Mouse (Mus musculus): ENCODE measurements around the gene Syk.
A peak's percentile ranks its signal among the peaks of the same experiment; 100 is the strongest.

Gene Syk

DNA sequence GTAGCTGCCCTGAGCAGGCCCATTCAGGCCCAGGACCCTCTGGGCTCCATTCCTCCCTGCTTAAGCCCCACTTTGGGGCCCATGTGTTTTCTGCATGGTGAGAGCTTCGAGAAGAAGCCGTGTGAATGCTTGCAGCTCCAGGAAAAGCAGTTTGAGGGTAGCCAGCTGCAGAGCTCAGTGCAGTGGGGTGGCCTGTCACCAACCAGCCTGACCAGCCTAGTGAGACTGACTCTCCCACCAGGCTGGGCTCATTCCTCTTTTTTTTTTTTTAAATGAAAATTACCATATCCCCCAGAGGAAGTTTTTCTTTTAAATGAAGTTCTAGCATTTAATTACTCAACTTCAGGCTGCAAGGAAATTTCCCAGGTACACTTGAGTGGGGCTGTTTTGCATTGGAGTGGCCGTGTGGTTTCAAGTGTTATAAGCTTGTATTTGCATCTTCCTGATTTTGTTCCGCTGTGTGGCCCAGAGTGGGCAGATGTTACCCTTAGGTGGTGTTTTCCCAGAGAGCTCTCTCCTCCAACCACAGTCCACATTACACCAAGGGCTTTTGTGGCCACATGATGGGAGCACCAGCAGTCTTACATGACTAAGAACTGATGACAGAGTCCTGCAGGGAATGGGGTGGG is 17.2 kb downstream of the Syk start:
- no peak for DNase-seq (ENCODE audit: low spot score in 2 of 2)

DNA sequence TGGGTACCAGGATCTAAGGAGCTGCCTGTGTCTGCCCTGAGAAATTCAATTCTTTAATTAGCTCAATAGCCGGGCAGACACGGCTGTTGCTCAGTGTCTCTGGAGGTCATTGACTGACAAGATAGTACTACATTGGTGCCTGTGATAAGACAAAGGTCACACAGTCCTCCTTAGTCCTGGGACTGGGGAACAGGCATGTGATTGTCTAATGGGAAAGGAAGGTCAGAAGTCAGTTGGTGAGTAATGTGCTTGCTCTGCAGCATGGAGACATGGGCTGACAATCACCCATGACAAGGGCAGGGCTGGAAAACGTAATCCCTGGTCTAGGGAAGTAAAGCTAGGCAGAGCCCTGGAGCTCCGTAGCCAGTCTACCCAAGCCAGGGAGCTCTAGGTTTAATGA is 19.8 kb downstream of the Syk start:
- no peak for DNase-seq (ENCODE audit: low spot score in 2 of 2)

- no peak for DNase-seq (ENCODE audit: low spot score in 2 of 2)
Measured at GRCm38 (mm10) chr13:52603704-52604349, 20.9 kb downstream of the Syk start.

GRCm38 (mm10) chr13:52605006-52605405 is 22.0 kb downstream of the Syk start:
- DNase-seq (ENCODE audit: low spot score in 2 of 2): no peak

- peak in 1 of 2 experiments; percentile 8 for DNase-seq (ENCODE audit: low spot score in 2 of 2)
Measured at GRCm38 (mm10) chr13:52605911-52606310, 22.9 kb downstream of the Syk start.

- no peak for DNase-seq (ENCODE audit: low spot score in 2 of 2)
Measured at GRCm38 (mm10) chr13:52606656-52607275, 23.8 kb downstream of the Syk start.

GRCm38 (mm10) chr13:52607964-52608363 is 25.0 kb downstream of the Syk start:
- no peak for DNase-seq (ENCODE audit: low spot score in 2 of 2)

DNA sequence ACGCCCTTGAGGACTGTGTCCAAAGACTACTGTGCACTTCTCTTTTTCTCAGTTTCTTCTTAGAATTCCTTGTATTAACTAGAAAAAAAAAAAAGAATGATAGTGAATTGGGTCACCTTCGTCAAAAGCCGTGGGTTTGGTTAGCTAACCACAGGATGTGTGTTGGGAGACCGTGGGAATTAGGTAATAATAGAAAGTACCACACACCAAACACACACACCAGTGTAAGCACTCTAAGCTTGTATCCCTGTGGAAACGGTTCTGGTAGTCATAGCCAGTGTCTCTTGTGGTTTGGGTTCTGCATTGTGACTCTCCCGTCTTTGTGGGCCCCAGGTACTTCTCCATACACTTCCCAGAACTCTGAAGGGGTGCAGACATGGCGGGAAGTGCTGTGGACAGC is 27.5 kb downstream of the Syk start:
- DNase-seq (ENCODE audit: low spot score in 2 of 2): no peak

- peak in 1 of 2 experiments; percentile 8 for DNase-seq (ENCODE audit: low spot score in 2 of 2)
Measured at GRCm38 (mm10) chr13:52613266-52613665, 30.3 kb downstream of the Syk start.

DNA sequence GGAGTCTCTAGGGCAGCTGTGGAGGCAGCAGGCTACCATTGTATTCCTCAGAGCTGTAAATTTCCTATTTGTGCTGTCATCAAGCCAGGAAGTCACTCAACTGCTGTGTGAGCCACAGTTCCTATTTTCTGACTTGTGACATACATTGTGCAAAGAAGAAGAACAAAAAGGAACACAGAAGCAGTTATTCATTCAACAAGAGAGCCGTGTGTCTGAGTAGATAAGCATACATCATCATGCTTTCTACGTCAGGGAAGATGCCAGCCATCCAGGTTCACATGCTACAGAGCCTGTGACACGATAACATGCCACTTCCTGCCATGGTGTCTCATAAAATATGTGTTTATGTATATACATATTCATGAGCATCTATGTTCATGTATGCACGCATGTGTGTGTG is 32.1 kb downstream of the Syk start:
- no peak for DNase-seq (ENCODE audit: low spot score in 2 of 2)

- DNase-seq (ENCODE audit: low spot score in 2 of 2): no peak
Measured at GRCm38 (mm10) chr13:52617096-52617714, 34.2 kb downstream of the Syk start.

GRCm38 (mm10) chr13:52618592-52618991 is 35.6 kb downstream of the Syk start:
- no peak for DNase-seq (ENCODE audit: low spot score in 2 of 2)

DNA sequence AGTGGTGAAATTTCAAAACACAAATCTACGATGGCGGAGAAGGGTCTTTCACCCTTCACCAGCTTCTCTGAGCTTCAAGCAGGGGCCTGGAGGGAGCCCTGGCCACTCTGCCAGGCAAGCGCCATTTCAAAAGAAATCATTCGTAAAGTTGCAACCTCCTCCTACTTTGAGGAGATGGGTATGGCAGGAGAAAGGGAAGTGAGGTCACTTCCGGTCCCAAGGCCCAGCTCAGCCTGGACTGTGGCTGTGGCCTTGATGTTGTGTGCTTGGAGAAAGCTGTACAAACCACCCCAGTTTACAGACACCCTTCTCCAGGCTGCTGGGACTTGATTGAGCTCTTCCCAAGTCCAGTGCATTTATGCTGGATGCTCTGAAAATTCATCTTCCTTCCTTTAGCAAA is 36.5 kb downstream of the Syk start:
- DNase-seq (ENCODE audit: low spot score in 2 of 2): peak in 1 of 2 experiments; percentile 6

DNA sequence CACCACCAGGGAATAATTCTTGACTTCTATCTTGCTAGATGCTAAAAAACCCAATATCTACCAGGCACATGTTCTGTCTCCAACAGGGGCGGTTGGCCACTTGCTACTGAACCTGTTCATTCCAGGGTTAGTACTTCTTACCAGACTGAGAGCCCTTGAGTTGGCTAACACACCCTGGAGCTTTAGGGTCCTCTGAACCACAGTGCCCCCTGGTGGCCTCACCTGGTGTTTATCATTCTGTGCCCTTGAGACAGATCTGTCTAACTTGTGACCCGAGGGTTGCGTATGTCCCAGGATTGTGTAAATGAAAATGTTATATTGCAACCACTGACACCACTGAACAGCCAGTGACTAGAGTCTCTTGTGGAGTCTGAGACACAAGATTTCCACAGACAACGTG is 41.1 kb downstream of the Syk start:
- DNase-seq (ENCODE audit: low spot score in 2 of 2): peak; percentile 49 to 73

- peak in 1 of 2 experiments; percentile 47 for DNase-seq (ENCODE audit: low spot score in 2 of 2)
Measured at GRCm38 (mm10) chr13:52628602-52629001, 45.6 kb downstream of the Syk start.

GRCm38 (mm10) chr13:52631624-52632023 is 48.7 kb downstream of the Syk start:
- DNase-seq (ENCODE audit: low spot score in 2 of 2): no peak

- DNase-seq (ENCODE audit: low spot score in 2 of 2): no peak
Measured at GRCm38 (mm10) chr13:52635484-52635883, 52.5 kb downstream of the Syk start.

GRCm38 (mm10) chr13:52636176-52636748 is 53.3 kb downstream of the Syk start:
- DNase-seq (ENCODE audit: low spot score in 2 of 2): no peak

DNA sequence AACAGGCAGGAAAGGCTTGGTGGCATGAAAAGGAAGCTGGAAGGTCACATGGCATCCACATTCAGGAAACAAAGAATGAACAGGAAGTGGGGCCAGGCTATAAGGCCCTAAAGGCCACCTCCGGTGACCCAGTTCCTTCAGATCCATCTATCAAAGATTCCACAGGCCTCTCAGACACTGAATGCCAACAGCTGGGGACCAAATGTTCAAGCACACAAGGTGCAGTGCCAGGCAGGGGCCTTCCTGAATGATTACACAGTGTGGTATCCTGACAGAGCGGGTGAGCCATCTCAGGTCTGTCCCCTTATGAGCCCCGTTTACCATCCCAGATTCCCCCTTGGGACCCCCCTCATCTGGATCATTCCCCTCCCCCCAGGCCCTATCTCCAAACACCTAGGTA is 63.6 kb downstream of the Syk start:
- no peak for DNase-seq (ENCODE audit: low spot score in 2 of 2)

GRCm38 (mm10) chr13:52647996-52648712 is 65.2 kb downstream of the Syk start:
- DNase-seq (ENCODE audit: low spot score in 2 of 2): no peak

DNA sequence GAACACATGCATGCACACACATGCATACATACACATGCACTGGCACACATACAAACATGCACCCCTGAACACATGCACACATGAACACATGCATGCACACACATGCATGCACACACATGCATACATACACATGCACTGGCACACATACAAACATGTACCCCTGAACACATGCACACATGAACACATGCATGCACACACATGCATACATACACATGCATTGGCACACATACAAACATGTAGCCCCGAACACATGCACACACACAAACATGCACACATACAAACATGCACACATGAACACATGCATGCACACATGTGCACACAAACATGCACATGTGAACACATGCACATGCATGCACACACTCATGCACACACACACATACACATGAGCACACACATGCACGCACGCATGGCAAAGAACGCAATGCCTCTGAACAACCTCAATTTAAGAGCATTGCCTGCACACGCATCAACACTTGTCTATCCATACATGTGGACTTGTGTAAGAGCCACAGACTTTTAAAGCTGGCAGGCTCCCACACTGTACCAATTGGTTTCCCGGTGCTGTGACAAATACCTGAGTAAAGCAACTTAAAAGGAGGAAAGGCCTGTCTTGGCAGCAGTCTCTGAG is 66.9 kb downstream of the Syk start:
- no peak for DNase-seq (ENCODE audit: low spot score in 2 of 2)
